Mouse (Mus musculus): ENCODE data around the gene Sh3bgrl3. TPM values are rescaled to one million over a fixed set of nuclear protein-coding genes. Genes with fewer than 3 reads are reported as not detected.

Gene Sh3bgrl3
- polyA plus RNA-seq, 1 experiment from 2014 or later: 436 TPM

DNA sequence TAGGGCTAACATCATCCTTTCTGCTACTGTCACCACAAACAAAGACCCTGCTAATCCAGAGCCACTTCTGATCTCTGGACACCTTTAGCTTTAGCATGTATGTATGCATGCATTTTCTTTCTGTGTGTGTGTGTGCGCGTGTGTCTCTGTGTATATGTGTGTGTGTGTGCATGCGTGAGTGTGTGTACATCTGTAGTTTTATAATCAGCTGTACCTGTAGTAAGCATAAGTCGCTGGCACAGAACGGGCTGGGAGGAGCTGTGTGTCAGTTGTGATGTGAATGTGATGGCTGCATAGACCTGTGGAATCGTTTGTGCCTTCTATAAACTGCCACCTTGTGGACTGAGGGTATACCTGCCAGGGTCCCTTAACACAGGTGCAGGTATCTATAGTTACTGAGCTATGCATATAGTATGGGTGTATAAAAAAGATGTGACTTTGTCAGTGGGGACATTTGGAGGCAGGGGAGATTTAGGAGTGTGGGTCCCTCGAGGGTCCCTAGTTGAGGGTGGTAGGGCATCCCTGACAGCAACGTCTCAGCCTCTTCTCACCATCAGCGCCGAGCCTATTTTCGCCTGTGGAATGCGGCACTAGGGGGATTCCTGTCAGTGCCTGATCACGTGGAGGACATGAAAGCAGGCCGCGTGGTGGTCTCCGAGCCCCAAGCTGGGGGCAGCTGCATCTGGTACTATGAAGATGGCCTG is 37.9 kb downstream of the Sh3bgrl3 start:
- H3K27me3 ChIP-seq (replicated peaks): no peaks in the 10 kb centered on the region
- no peaks in the 10 kb centered on the region for H3K4me1 ChIP-seq
- H3K4me3 ChIP-seq (replicated peaks): no peak overlapping the region
- H3K9me3 ChIP-seq (replicated peaks): no peaks in the 10 kb centered on the region
- no peak overlapping the region for H3K27ac ChIP-seq (replicated peaks)
- H3K4me2 ChIP-seq: no peak overlapping the region
- no peaks in the 10 kb centered on the region for H3K36me3 ChIP-seq
- 90% methylated on average over 16 of the region's 16 CpGs for WGBS
- H3K9ac ChIP-seq (replicated peaks): no peak overlapping the region
- ATAC-seq (ENCODE audit: low FRiP score): no peak

DNA sequence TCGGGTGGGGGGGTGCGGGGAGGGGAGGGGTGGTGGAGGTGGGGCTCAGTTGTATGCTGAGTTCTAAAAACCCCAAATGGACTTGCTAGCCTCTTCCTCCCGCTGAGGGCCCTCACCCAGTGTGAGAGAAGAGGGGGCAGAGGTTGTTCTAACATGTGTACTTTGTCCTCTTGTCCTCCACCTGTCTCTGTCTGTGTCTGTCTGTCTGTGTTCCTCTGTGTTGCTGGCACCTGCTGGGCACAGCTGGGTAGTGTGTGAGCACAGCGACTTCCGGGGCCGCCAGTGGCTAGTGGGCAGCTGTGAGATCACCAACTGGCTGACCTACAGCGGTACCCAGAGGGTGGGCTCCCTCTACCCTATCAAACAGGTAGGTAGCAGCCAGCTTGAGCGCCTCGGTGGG is 39.6 kb downstream of the Sh3bgrl3 start:
- Histone ChIP-seq H3K27ac (replicated peaks) (no peak overlapping the region), H3K27me3 (replicated peaks) (no peaks in the 10 kb centered on the region), H3K9ac (replicated peaks) (no peak overlapping the region), H3K4me3 (replicated peaks) (no peak overlapping the region), H3K9me3 (replicated peaks) (no peaks in the 10 kb centered on the region), H3K4me1 (no peaks in the 10 kb centered on the region), H3K4me2 (no peak overlapping the region), H3K36me3 (no peaks in the 10 kb centered on the region)
- no peak for ATAC-seq (ENCODE audit: low FRiP score)
- WGBS: 82% methylated on average over 9 of the region's 9 CpGs

DNA sequence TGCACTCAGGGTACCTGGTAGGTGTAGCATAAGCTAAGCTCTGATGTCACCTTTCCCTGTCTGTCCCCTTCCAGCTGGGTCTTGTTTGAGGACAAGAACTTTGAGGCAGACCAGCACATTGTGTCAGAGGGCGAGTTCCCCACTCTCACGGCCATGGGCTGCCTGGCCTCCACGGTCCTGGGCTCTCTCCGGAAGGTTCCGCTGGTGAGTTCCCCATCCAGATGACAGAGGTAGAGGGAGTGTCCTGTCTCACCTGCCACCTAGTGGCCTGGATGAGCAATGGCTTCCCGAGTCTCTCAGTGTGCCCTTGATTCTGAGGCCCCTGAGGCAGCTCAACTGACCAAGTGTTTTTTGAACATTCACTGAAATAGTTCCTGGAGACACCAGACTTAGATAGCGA is 41.2 kb downstream of the Sh3bgrl3 start:
- no peak overlapping the region for H3K27ac ChIP-seq (replicated peaks)
- 52% methylated on average over 7 of the region's 7 CpGs for WGBS
- H3K9ac ChIP-seq (replicated peaks): no peak overlapping the region
- H3K4me2 ChIP-seq: peak overlapping the region; percentile 26; the same call in 1 of the 2 replicates
- H3K27me3 ChIP-seq (replicated peaks): peaks cover 5% of the 10 kb centered on the region
- no peaks in the 10 kb centered on the region for H3K9me3 ChIP-seq (replicated peaks)
- H3K4me1 ChIP-seq: peaks cover 2% of the 10 kb centered on the region
- no peak overlapping the region for H3K4me3 ChIP-seq (replicated peaks)
- no peaks in the 10 kb centered on the region for H3K36me3 ChIP-seq
- no peak for ATAC-seq (ENCODE audit: low FRiP score)

DNA sequence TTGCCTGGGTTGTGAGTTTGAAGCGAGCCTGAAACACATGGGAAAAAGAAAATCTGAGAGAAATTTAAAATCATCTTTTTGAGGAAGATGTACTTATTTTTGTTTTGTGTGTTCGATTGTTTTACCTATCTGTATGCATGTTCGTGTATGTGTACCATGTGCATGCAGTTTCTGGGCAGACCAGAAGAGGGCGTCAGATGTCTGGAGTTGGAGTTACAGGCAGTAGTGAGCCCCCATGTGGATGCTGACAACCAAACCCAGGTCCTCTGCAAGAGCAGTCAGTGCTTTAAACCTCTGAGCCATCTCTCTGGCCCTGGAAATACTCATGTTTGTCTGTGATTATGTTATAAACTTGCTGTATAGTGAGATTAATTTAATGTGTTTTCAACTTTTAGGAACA is 43.6 kb downstream of the Sh3bgrl3 start:
- no peak overlapping the region for H3K9ac ChIP-seq (replicated peaks)
- ATAC-seq (ENCODE audit: low FRiP score): no peak
- no peaks in the 10 kb centered on the region for H3K36me3 ChIP-seq
- H3K4me2 ChIP-seq: no peak overlapping the region
- WGBS: 90% methylated on average over 4 of the region's 4 CpGs
- no peak overlapping the region for H3K27ac ChIP-seq (replicated peaks)
- no peaks in the 10 kb centered on the region for H3K9me3 ChIP-seq (replicated peaks)
- H3K4me3 ChIP-seq (replicated peaks): no peak overlapping the region
- peaks cover 21% of the 10 kb centered on the region for H3K27me3 ChIP-seq (replicated peaks)
- H3K4me1 ChIP-seq: peaks cover 9% of the 10 kb centered on the region

DNA sequence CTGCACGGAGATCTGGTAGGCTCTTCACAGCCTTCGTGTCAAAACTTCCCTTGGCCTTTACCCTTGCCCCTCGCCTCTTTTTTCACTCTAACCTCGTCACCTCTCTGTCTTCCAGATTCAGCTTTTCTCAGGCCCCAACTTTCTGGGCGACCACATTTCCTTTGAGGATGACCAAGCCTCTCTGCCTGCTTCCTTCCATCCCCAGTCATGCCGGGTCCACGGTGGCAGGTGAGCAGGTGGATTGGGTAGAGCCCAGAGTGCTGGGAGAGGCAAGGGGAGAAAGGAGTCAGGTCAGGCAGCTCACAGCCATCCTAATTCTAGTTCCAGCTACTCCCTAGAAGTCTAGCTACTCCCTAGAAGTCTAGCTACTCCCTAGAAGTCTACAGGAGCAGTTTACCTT is 46.1 kb downstream of the Sh3bgrl3 start:
- Histone ChIP-seq H3K4me1 (peaks cover 12% of the 10 kb centered on the region), H3K4me2 (peak overlapping the region; percentile 91), H3K36me3 (no peaks in the 10 kb centered on the region), H3K4me3 (replicated peaks) (peak overlapping the region; percentile 52), H3K9ac (replicated peaks) (peak overlapping the region; percentile 43; the same call in 1 of the 2 replicates), H3K27me3 (replicated peaks) (peaks cover 21% of the 10 kb centered on the region), H3K9me3 (replicated peaks) (no peaks in the 10 kb centered on the region), H3K27ac (replicated peaks) (no peak overlapping the region)
- no peak for ATAC-seq (ENCODE audit: low FRiP score)
- 17% methylated on average over 7 of the region's 7 CpGs for WGBS

DNA sequence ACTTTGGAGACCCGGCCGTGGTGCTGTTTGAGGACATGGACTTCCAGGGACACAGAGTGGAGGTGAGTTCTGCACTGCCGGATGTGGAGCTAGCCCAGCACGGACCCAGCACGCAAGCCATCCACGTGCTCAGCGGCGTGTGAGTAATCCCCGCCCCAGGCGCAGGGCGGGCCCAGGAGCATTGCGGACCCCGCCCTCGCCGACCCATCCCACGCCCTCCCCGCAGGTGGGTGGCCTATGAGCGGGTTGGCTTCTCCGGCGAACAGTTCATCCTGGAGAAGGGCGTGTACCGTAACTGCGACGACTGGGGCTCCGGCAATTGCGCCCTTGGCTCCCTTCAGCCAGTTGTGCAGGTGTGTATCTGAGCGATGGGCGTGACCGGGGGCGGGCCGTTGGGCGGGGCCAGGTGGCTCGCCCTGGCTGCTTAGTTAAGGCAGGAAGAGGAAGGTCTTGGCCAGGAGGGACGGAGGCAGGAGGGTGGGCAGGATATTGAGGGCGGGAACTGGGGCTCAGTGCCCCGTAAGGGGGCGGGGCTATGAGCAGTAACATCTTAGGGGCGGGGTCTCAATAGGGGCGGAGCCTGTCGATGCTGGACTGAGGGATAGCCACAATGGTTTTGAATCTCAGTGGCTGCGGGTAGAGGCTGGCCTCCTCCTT is 46.7 kb downstream of the Sh3bgrl3 start:
- peak; percentile 85 for ATAC-seq (ENCODE audit: low FRiP score)
- peak overlapping the region; percentile 52 for H3K4me3 ChIP-seq (replicated peaks)

DNA sequence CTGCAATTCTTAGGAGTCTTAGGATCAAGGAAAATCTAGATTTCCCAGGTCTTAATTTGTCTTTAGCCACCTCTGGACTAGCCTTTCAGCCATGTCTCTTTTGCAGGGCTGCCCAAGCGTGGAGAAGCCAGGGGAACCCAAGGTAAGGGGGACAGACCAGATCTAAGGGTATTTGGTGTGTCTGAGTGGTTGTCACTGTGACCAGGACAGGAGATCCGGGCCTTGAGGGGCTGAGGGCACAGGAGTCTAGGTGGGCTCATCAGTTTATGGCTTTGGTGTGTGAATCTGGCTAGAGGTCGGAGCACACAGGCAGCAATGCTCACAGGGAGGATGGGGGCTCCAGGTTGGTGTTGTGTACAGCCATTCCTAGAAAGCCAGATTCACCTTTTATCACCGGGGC is 47.9 kb downstream of the Sh3bgrl3 start:
- no peak overlapping the region for H3K4me2 ChIP-seq
- peaks cover 21% of the 10 kb centered on the region for H3K27me3 ChIP-seq (replicated peaks)
- H3K36me3 ChIP-seq: no peaks in the 10 kb centered on the region
- 79% methylated on average over 4 of the region's 4 CpGs for WGBS
- H3K9ac ChIP-seq (replicated peaks): no peak overlapping the region
- H3K9me3 ChIP-seq (replicated peaks): no peaks in the 10 kb centered on the region
- H3K4me3 ChIP-seq (replicated peaks): no peak overlapping the region
- no peak overlapping the region for H3K27ac ChIP-seq (replicated peaks)
- H3K4me1 ChIP-seq: peaks cover 12% of the 10 kb centered on the region
- no peak for ATAC-seq (ENCODE audit: low FRiP score)

More for the DNA sequence above, 46.7 kb downstream of the Sh3bgrl3 start:
- Histone ChIP-seq H3K27me3 (replicated peaks) (peaks cover 21% of the 10 kb centered on the region), H3K9me3 (replicated peaks) (no peaks in the 10 kb centered on the region), H3K4me2 (peak overlapping the region; percentile 91), H3K27ac (replicated peaks) (no peak overlapping the region), H3K9ac (replicated peaks) (peak overlapping the region; percentile 43; the same call in 1 of the 2 replicates), H3K4me1 (peaks cover 12% of the 10 kb centered on the region), H3K36me3 (no peaks in the 10 kb centered on the region)
- under 1% methylated on average over 39 of the region's 41 CpGs for WGBS

DNA sequence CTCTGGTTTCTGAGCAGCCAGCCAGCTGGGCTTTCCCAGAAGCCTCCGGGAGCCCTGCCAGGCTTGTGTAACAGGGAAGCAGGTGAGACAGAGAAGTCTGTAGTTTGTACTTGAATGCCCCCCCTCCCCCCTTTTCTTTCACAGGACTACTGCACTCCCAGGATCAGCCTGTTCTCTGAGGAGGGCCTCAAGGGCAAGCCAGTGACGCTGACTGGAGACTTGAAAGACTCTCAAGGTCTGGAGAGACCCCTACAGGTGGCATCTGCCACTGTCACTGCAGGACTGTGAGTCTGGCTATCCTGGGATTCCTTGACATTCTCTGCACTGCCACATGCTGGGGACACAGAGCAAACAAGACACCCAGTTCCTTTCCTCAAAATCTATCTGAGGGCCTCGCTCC is 49.9 kb downstream of the Sh3bgrl3 start:
- Histone ChIP-seq H3K9ac (replicated peaks) (no peak overlapping the region), H3K9me3 (replicated peaks) (no peaks in the 10 kb centered on the region), H3K27me3 (replicated peaks) (peaks cover 21% of the 10 kb centered on the region), H3K4me3 (replicated peaks) (no peak overlapping the region), H3K27ac (replicated peaks) (no peak overlapping the region), H3K36me3 (no peaks in the 10 kb centered on the region), H3K4me1 (peaks cover 12% of the 10 kb centered on the region), H3K4me2 (no peak overlapping the region)
- ATAC-seq (ENCODE audit: low FRiP score): no peak
- 21% methylated on average over 3 of the region's 3 CpGs for WGBS

Other genes with a start within 250 kb of the Sh3bgrl3 start
- 23.7 and 38.8 TPM in 2 replicates for gene Rps6ka1, start 241.0 kb downstream of the Sh3bgrl3 start, polyA plus RNA-seq (2015; fragmentation: Nextera tagmentation; extraction: Ambion mirVana)
- 921 and 1,163 TPM in 2 replicates for gene Hmgn2, start 160.1 kb downstream of the Sh3bgrl3 start, polyA plus RNA-seq (2015; fragmentation: Nextera tagmentation; extraction: Ambion mirVana)
- 47.0 and 47.4 TPM in 2 replicates for gene Dhdds, start 127.9 kb downstream of the Sh3bgrl3 start, polyA plus RNA-seq (2015; fragmentation: Nextera tagmentation; extraction: Ambion mirVana)
- 0.19 and 0.37 TPM in 2 replicates for gene Lin28a, start 109.9 kb downstream of the Sh3bgrl3 start, polyA plus RNA-seq (2015; fragmentation: Nextera tagmentation; extraction: Ambion mirVana)
- gene Zfp683, start 75.0 kb downstream of the Sh3bgrl3 start, polyA plus RNA-seq (2015; fragmentation: Nextera tagmentation; extraction: Ambion mirVana): not detected in 2 replicates
- 2.5 and 3.7 TPM in 2 replicates for gene Crybg2, start 68.0 kb downstream of the Sh3bgrl3 start, polyA plus RNA-seq (2015; fragmentation: Nextera tagmentation; extraction: Ambion mirVana)
- 5.6 and 29.0 TPM in 2 replicates for gene Cd52, start 33.7 kb downstream of the Sh3bgrl3 start, polyA plus RNA-seq (2015; fragmentation: Nextera tagmentation; extraction: Ambion mirVana)
- 16.2 and 19.4 TPM in 2 replicates for gene Ubxn11, start 26.2 kb downstream of the Sh3bgrl3 start, polyA plus RNA-seq (2015; fragmentation: Nextera tagmentation; extraction: Ambion mirVana)
- gene Cep85, start 58.3 kb upstream of the Sh3bgrl3 start, polyA plus RNA-seq (2015; fragmentation: Nextera tagmentation; extraction: Ambion mirVana): 18.9 and 34.8 TPM in 2 replicates
- not detected in 2 replicates for gene Gm7534, start 74.2 kb upstream of the Sh3bgrl3 start, polyA plus RNA-seq (2015; fragmentation: Nextera tagmentation; extraction: Ambion mirVana)
- gene Catsper4, start 98.6 kb upstream of the Sh3bgrl3 start, polyA plus RNA-seq (2015; fragmentation: Nextera tagmentation; extraction: Ambion mirVana): not detected in 2 replicates
- 0.20 and 1.4 TPM in 2 replicates for gene Cnksr1, start 109.6 kb upstream of the Sh3bgrl3 start, polyA plus RNA-seq (2015; fragmentation: Nextera tagmentation; extraction: Ambion mirVana)
- gene E130218I03Rik, start 114.9 kb upstream of the Sh3bgrl3 start, polyA plus RNA-seq (2015; fragmentation: Nextera tagmentation; extraction: Ambion mirVana): 0.42 TPM in 1 of 2 replicates, not detected in the other
- 13.9 and 14.8 TPM in 2 replicates for gene Zfp593, start 116.8 kb upstream of the Sh3bgrl3 start, polyA plus RNA-seq (2015; fragmentation: Nextera tagmentation; extraction: Ambion mirVana)
- not detected in 2 replicates for gene Gm30191, start 118.1 kb upstream of the Sh3bgrl3 start, polyA plus RNA-seq (2015; fragmentation: Nextera tagmentation; extraction: Ambion mirVana)
- gene Grrp1, start 125.3 kb upstream of the Sh3bgrl3 start, polyA plus RNA-seq (2015; fragmentation: Nextera tagmentation; extraction: Ambion mirVana): 14.2 and 17.0 TPM in 2 replicates
- 32.1 and 33.9 TPM in 2 replicates for gene Pdik1l, start 159.1 kb upstream of the Sh3bgrl3 start, polyA plus RNA-seq (2015; fragmentation: Nextera tagmentation; extraction: Ambion mirVana)
- 1.2 and 1.4 TPM in 2 replicates for gene Trim63, start 186.3 kb upstream of the Sh3bgrl3 start, polyA plus RNA-seq (2015; fragmentation: Nextera tagmentation; extraction: Ambion mirVana)
- gene Slc30a2, start 214.4 kb upstream of the Sh3bgrl3 start, polyA plus RNA-seq (2015; fragmentation: Nextera tagmentation; extraction: Ambion mirVana): 0.14 and 0.20 TPM in 2 replicates

Measured in neural tube, embryonic 15.5 days (tissue).